ENCODE assay signal across 8 mouse cellular contexts in the genomic region with DNA sequence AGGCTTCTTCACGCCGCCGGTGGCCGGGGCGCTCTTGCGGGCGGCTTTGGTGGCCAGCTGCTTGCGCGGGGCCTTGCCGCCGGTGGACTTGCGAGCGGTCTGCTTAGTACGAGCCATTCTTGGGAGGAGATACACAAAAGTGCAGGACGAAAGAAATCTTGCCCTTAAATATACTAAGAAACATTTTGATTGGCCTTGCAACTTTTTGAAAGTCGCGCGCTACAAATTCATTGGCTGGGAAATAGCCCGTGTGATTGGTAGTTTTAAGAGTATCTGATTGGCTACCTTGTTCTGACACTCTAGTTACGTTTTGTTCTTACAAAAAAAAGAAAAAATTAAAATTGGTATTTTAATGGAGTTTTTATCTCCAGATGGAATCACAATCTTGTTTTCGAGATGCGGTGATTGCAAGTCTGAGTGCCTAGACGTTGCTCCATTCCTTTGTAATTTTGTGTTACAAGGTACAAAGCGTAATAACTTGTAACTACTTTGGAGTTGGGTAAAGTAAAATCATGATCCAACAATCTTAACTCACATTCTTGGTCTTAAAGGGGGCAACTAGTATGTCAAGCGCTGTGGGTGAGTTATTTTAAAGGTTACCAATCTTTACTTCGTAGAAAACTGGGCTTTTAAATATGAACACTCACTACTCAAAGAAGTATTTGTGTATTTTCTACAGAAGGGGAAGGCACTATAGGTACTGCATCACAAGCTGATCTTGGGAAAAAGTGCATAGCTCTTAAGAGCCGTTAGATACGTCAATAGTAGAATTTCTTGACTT. TPM values are rescaled to one million over a fixed set of nuclear protein-coding genes. Genes with fewer than 3 reads are reported as not detected.
DNase-seq lines count a peak whose midpoint lies in the region; ATAC-seq and TF ChIP-seq lines count a peak whose summit lies in the region.

Gene Hist1h3c, minus strand, starts transcription at position 222 of the 781 bp plus-strand sequence.

- no peak for TF ChIP-seq CTCF in C2C12 (IDR thresholded peaks at IDR 0.05; ENCODE audit: control insufficient read depth, insufficient read depth, insufficient read length)
- TF ChIP-seq CTCF in bone marrow macrophage, adult 2 months (IDR thresholded peaks at IDR 0.05; ENCODE audit: low read depth, low read length), result no peak
- TF ChIP-seq CTCF in embryonic fibroblast, embryonic 13.5 days (IDR thresholded peaks at IDR 0.05; ENCODE audit: borderline replicate concordance, insufficient read depth, low read length), result no peak

- peak within 1 kb of the TSS; percentile 75 for H3K9ac ChIP-seq in kidney, embryonic 14.5 days (ENCODE audit: low read depth, low read length)
- peak within 1 kb of the TSS; percentile 88 for H3K9ac ChIP-seq in liver, embryonic 11.5 days (ENCODE audit: low read depth, low read length)
- peak within 1 kb of the TSS; percentile 73 for H3K9ac ChIP-seq in stomach, embryonic 16.5 days (ENCODE audit: low read length)

- H3K9me3 ChIP-seq in heart, embryonic 10.5 days, result no peaks in the 10 kb centered on the region
- H3K9me3 ChIP-seq in kidney, embryonic 14.5 days (ENCODE audit: control insufficient read depth, low read length), result no peaks in the 10 kb centered on the region
- H3K9me3 ChIP-seq in liver, embryonic 11.5 days (ENCODE audit: control insufficient read depth, low read length), result no peaks in the 10 kb centered on the region
- no peaks in the 10 kb centered on the region for H3K9me3 ChIP-seq in stomach, embryonic 16.5 days (replicated peaks; ENCODE audit: control insufficient read depth, low read length)

- peak within 1 kb of the TSS; percentile 100 for H3K27ac ChIP-seq in bone marrow macrophage, adult 2 months (ENCODE audit: insufficient read depth, low read depth, low read length)
- peak within 1 kb of the TSS; percentile 99 for H3K27ac ChIP-seq in embryonic fibroblast, embryonic 13.5 days (ENCODE audit: insufficient read depth, low read length)
- H3K27ac ChIP-seq in heart, embryonic 10.5 days, result peak within 1 kb of the TSS; percentile 98
- H3K27ac ChIP-seq in kidney, embryonic 14.5 days (ENCODE audit: low read depth, low read length), result peak within 1 kb of the TSS; percentile 98
- H3K27ac ChIP-seq in liver, embryonic 11.5 days (ENCODE audit: low read depth, low read length), result peak within 1 kb of the TSS; percentile 100
- peak within 1 kb of the TSS; percentile 99 for H3K27ac ChIP-seq in stomach, embryonic 16.5 days (ENCODE audit: low read length)

- peak; percentile 75 for ATAC-seq in kidney, embryonic 14.5 days (ENCODE audit: low FRiP score, low TSS enrichment)
- ATAC-seq in liver, embryonic 11.5 days (replicated peaks; ENCODE audit: low FRiP score), result peak; percentile 64
- ATAC-seq in stomach, embryonic 16.5 days (ENCODE audit: insufficient read depth, low FRiP score), result peak; percentile 72

- no peak for TF ChIP-seq POLR2A in bone marrow macrophage, adult 2 months (IDR thresholded peaks at IDR 0.05; ENCODE audit: borderline replicate concordance, low read depth, low read length)
- TF ChIP-seq POLR2A in embryonic fibroblast, embryonic 13.5 days (IDR thresholded peaks at IDR 0.05; ENCODE audit: low read depth, low read length), result peak; percentile 70

- DNase-seq in heart, embryonic 10.5 days (ENCODE audit: low spot score), result peak; percentile 93
- DNase-seq in liver, embryonic 11.5 days (ENCODE audit: low spot score), result peak; percentile 77
- peak; percentile 94 for DNase-seq in naive thymus-derived CD4-positive, alpha-beta T cell, adult 2 months (ENCODE audit: low read depth)

- peak within 1 kb of the TSS; percentile 67 for H3K4me2 ChIP-seq in kidney, embryonic 14.5 days (replicated peaks; ENCODE audit: low read depth, low read length)
- H3K4me2 ChIP-seq in liver, embryonic 11.5 days, result peak within 1 kb of the TSS; percentile 60
- H3K4me2 ChIP-seq in stomach, embryonic 16.5 days (ENCODE audit: low read depth, low read length), result peak within 1 kb of the TSS; percentile 59

- H3K27me3 ChIP-seq in C2C12 (ENCODE audit: control insufficient read depth, insufficient read depth, insufficient read length), result no peaks in the 10 kb centered on the region
- no peaks in the 10 kb centered on the region for H3K27me3 ChIP-seq in heart, embryonic 10.5 days (ENCODE audit: insufficient read depth, poor library complexity, severe bottlenecking)
- H3K27me3 ChIP-seq in kidney, embryonic 14.5 days (ENCODE audit: control insufficient read depth, insufficient read depth, low read length), result no peaks in the 10 kb centered on the region
- no peaks in the 10 kb centered on the region for H3K27me3 ChIP-seq in liver, embryonic 11.5 days (replicated peaks; ENCODE audit: control insufficient read depth, insufficient read depth, low read length)
- H3K27me3 ChIP-seq in stomach, embryonic 16.5 days (ENCODE audit: control insufficient read depth, insufficient read depth, low read length), result no peaks in the 10 kb centered on the region

- peak within 1 kb of the TSS; percentile 76 for H3ac ChIP-seq in C2C12 (ENCODE audit: control insufficient read depth, insufficient read length, low read depth)

- peaks cover 1% of the 10 kb centered on the region for H3K79me3 ChIP-seq in C2C12 (ENCODE audit: low read depth)

- 2% methylated on average over 28 of the region's 28 CpGs for WGBS in heart, embryonic 10.5 days
- 1% methylated on average over 21 of the region's 28 CpGs for WGBS in kidney, embryonic 14.5 days
- 1% methylated on average over 28 of the region's 28 CpGs for WGBS in liver, embryonic 11.5 days
- WGBS in stomach, embryonic 16.5 days, result under 1% methylated on average over 28 of the region's 28 CpGs

- H3K79me2 ChIP-seq in C2C12 (ENCODE audit: control insufficient read depth, insufficient read depth), result no peaks in the 10 kb centered on the region

- no peaks in the 10 kb centered on the region for H3K36me3 ChIP-seq in C2C12 (ENCODE audit: control insufficient read depth, insufficient read depth)
- H3K36me3 ChIP-seq in heart, embryonic 10.5 days, result no peaks in the 10 kb centered on the region
- H3K36me3 ChIP-seq in kidney, embryonic 14.5 days (ENCODE audit: control insufficient read depth, insufficient read depth, low read length), result no peaks in the 10 kb centered on the region
- no peaks in the 10 kb centered on the region for H3K36me3 ChIP-seq in liver, embryonic 11.5 days (ENCODE audit: control insufficient read depth, insufficient read depth, low read length)
- no peaks in the 10 kb centered on the region for H3K36me3 ChIP-seq in stomach, embryonic 16.5 days (ENCODE audit: control insufficient read depth, insufficient read depth, low read length)

- H3K4me1 ChIP-seq in bone marrow macrophage, adult 2 months (ENCODE audit: control insufficient read depth, insufficient read depth, low read length), result peaks cover 20% of the 10 kb centered on the region
- peaks cover 12% of the 10 kb centered on the region for H3K4me1 ChIP-seq in embryonic fibroblast, embryonic 13.5 days (ENCODE audit: control insufficient read depth, insufficient read depth, low read length)
- H3K4me1 ChIP-seq in heart, embryonic 10.5 days, result peaks cover 20% of the 10 kb centered on the region
- H3K4me1 ChIP-seq in kidney, embryonic 14.5 days (ENCODE audit: control insufficient read depth, insufficient read depth, low read length), result peaks cover 18% of the 10 kb centered on the region; the same call in 1 of the 2 replicates
- peaks cover 18% of the 10 kb centered on the region for H3K4me1 ChIP-seq in liver, embryonic 11.5 days (replicated peaks; ENCODE audit: control insufficient read depth, insufficient read depth, low read length)
- peaks cover 24% of the 10 kb centered on the region for H3K4me1 ChIP-seq in stomach, embryonic 16.5 days (ENCODE audit: control insufficient read depth, insufficient read depth, low read length)

- peak within 1 kb of the TSS; percentile 23 for H3K4me3 ChIP-seq in C2C12 (ENCODE audit: insufficient read depth, poor library complexity, severe bottlenecking)
- H3K4me3 ChIP-seq in bone marrow macrophage, adult 2 months (ENCODE audit: insufficient read depth, low read length), result peak within 1 kb of the TSS; percentile 73
- peak within 1 kb of the TSS; percentile 47 for H3K4me3 ChIP-seq in embryonic fibroblast, embryonic 13.5 days (ENCODE audit: insufficient read depth, low read length)
- peak within 1 kb of the TSS; percentile 60 for H3K4me3 ChIP-seq in heart, embryonic 10.5 days
- peak within 1 kb of the TSS; percentile 45 for H3K4me3 ChIP-seq in kidney, embryonic 14.5 days (ENCODE audit: low read length)
- H3K4me3 ChIP-seq in liver, embryonic 11.5 days (ENCODE audit: low read depth, low read length), result peak within 1 kb of the TSS; percentile 47
- peak within 1 kb of the TSS; percentile 49 for H3K4me3 ChIP-seq in stomach, embryonic 16.5 days (replicated peaks; ENCODE audit: low read length)

TF ChIP-seq in C2C12, 6 proteins besides CTCF, POLR2A, EP300 and RAD21:
- TF ChIP-seq MYOG (IDR thresholded peaks at IDR 0.05; ENCODE audit: control insufficient read depth, extremely low read depth, insufficient read length) (no peak), USF1 (IDR thresholded peaks at IDR 0.05; ENCODE audit: low read depth) (peak; percentile 50)
TF ChIP-seq in C2C12: peak in this region for 1.

RNA-seq across cellular contexts. Expression of gene Hist1h3c, which starts in this region (rescaled TPM):
- polyA plus RNA-seq in C2C12 (2012; fragmentation: generic; extraction: Trizol), result 6.1 TPM
- polyA plus RNA-seq in bone marrow macrophage, adult 2 months (2012; ENCODE audit: insufficient read depth, insufficient read length, missing spikeins), result 1.2 TPM in 1 of 2 replicates, not detected in the other
- 2.6 and 5.4 TPM in 2 replicates for polyA plus RNA-seq in embryonic fibroblast, embryonic 13.5 days (2011; ENCODE audit: insufficient read length, low read depth, missing spikeins)
- 4.2 and 4.4 TPM in 2 replicates for polyA plus RNA-seq in heart, embryonic 10.5 days (2016; fragmentation: Nextera tagmentation; extraction: Ambion mirVana)
- 12.7 and 18.3 TPM in 2 replicates for polyA plus RNA-seq in kidney, embryonic 14.5 days (2014; fragmentation: Nextera tagmentation; extraction: Ambion mirVana)
- 6.1 and 6.7 TPM in 2 replicates for polyA plus RNA-seq in liver, embryonic 11.5 days (2014; fragmentation: Nextera tagmentation; extraction: Ambion mirVana)
- polyA plus RNA-seq in stomach, embryonic 16.5 days (2015; fragmentation: Nextera tagmentation; extraction: Ambion mirVana), result 3.1 and 3.7 TPM in 2 replicates

Comparison
In these comparisons a context has a peak if more than half of its experiments do, and no peak if none do; other contexts are left out.
1. Peak in every context shown above with its lines: DNase-seq, ATAC-seq, H3K4me3 ChIP-seq and H3K27ac ChIP-seq.
2. H3K4me3 ChIP-seq: peak in every context shown above with its lines; median percentile 73 in bone marrow macrophage, adult 2 months; 60 in heart, embryonic 10.5 days; 49 in stomach, embryonic 16.5 days; 47 in embryonic fibroblast, embryonic 13.5 days; 47 in liver, embryonic 11.5 days; 45 in kidney, embryonic 14.5 days; 23 in C2C12.